Mouse (Mus musculus) heart, adult 11 months (tissue): ENCODE data around the gene Gm813.
A peak's percentile ranks its signal among the peaks of the same experiment; 100 is the strongest.

Experiments
- DNase-seq: peaks from one replicate; pipeline ENCODE4 v3.0.0; 2022

Gm813 gene

GRCm38 (mm10) chr16:58603831-58604230 lies 12.9 kb downstream of the Gm813 start:
- no peak for DNase-seq

GRCm38 (mm10) chr16:58600846-58601245 lies 15.9 kb downstream of the Gm813 start:
- DNase-seq, result peak; percentile 90

- no peak for DNase-seq
These were observed 25.5 kb downstream of the Gm813 start for GRCm38 (mm10) chr16:58591299-58591698.

- no peak for DNase-seq
These were observed 27.3 kb downstream of the Gm813 start for GRCm38 (mm10) chr16:58589444-58589843.

- no peak for DNase-seq
These were observed 42.6 kb downstream of the Gm813 start for GRCm38 (mm10) chr16:58573949-58574722.

GRCm38 (mm10) chr16:58570694-58571264 lies 46.0 kb downstream of the Gm813 start:
- DNase-seq, result no peak
